ENCODE assay signal across 8 mouse cellular contexts in genomic region chr17:26937883-26938695, GRCm38 (mm10). TPM values are rescaled to one million over a fixed set of nuclear protein-coding genes. Genes with fewer than 3 reads are reported as not detected.
DNase-seq lines count a peak whose midpoint lies in the region; ATAC-seq and TF ChIP-seq lines count a peak whose summit lies in the region.

No protein-coding gene starts in this region.

- peak overlapping the region; percentile 71 for H3K9ac ChIP-seq in heart, embryonic 14.5 days (ENCODE audit: low read length)
- H3K9ac ChIP-seq in heart, postnatal 0 days (replicated peaks; ENCODE audit: low read depth, low read length): peak overlapping the region; percentile 71

- peak overlapping the region; percentile 70 to 78 for H3K4me3 ChIP-seq in heart, embryonic 14.5 days (ENCODE audit: control insufficient read depth in 1 of 2, insufficient read depth in 1 of 2, low read depth in 1 of 2, low read length in 2 of 2)
- peak overlapping the region; percentile 82 for H3K4me3 ChIP-seq in G1E (ENCODE audit: low read depth, low read length)
- peak overlapping the region; percentile 82 for H3K4me3 ChIP-seq in heart, postnatal 0 days (ENCODE audit: low read depth, low read length)
- peak overlapping the region; percentile 84 for H3K4me3 ChIP-seq in midbrain, embryonic 10.5 days

- TF ChIP-seq CTCF in G1E (IDR thresholded peaks at IDR 0.05; ENCODE audit: low read depth, low read length): no peak
- no peak for TF ChIP-seq CTCF in heart, postnatal 0 days (IDR thresholded peaks at IDR 0.05; ENCODE audit: low read depth)

- intact Hi-C loops in heart, postnatal 25 days (cut with DNase I): no loop called here

- no peak for TF ChIP-seq EP300 in heart, postnatal 0 days (IDR thresholded peaks at IDR 0.05; ENCODE audit: low read depth)

- ATAC-seq in heart, embryonic 14.5 days (ENCODE audit: insufficient number of reproducible peaks, insufficient read depth, low FRiP score, low read depth): no peak
- ATAC-seq in G1E (ENCODE audit: extremely low read depth, insufficient number of reproducible peaks, low FRiP score, poor library complexity, severe bottlenecking): no peak
- ATAC-seq in heart, postnatal 0 days (ENCODE audit: insufficient read depth, low read depth): no peak

- DNase-seq in heart, postnatal 25 days (ENCODE audit: low spot score): no peak
- DNase-seq in G1E (ENCODE audit: low spot score): no peak
- DNase-seq in heart, postnatal 0 days (ENCODE audit: low spot score): no peak
- DNase-seq in midbrain, embryonic 10.5 days (ENCODE audit: low spot score): no peak
- no peak for DNase-seq in spleen, postnatal 36 days (ENCODE audit: low spot score in 2 of 2)
- no peak for DNase-seq in layer of hippocampus, adult 11-12 months (ENCODE audit: low spot score)
- no peak for DNase-seq in frontal cortex, postnatal 36 days (ENCODE audit: low spot score in 2 of 2)

- peaks cover 19 to 36% of the 10 kb centered on the region in 2 experiments for H3K4me1 ChIP-seq in heart, embryonic 14.5 days (ENCODE audit: control insufficient read depth in 2 of 2, insufficient read depth in 2 of 2, low read length in 2 of 2)
- H3K4me1 ChIP-seq in G1E (ENCODE audit: insufficient read depth, low read depth, low read length): peaks cover 82% of the 10 kb centered on the region
- H3K4me1 ChIP-seq in heart, postnatal 0 days (ENCODE audit: control insufficient read depth, insufficient read depth): peaks cover 20% of the 10 kb centered on the region
- peaks cover 77% of the 10 kb centered on the region for H3K4me1 ChIP-seq in midbrain, embryonic 10.5 days

- no peaks in the 10 kb centered on the region for H3K9me3 ChIP-seq in heart, embryonic 14.5 days (ENCODE audit: control insufficient read depth, low read length)
- H3K9me3 ChIP-seq in G1E (replicated peaks): no peaks in the 10 kb centered on the region
- H3K9me3 ChIP-seq in heart, postnatal 0 days (replicated peaks; ENCODE audit: control insufficient read depth, low read length): no peaks in the 10 kb centered on the region
- no peaks in the 10 kb centered on the region for H3K9me3 ChIP-seq in midbrain, embryonic 10.5 days (replicated peaks)

- no peaks in the 10 kb centered on the region for H3K27me3 ChIP-seq in heart, embryonic 14.5 days (ENCODE audit: control insufficient read depth, insufficient read depth, low read length)
- H3K27me3 ChIP-seq in G1E (ENCODE audit: insufficient read depth, low read length): no peaks in the 10 kb centered on the region
- H3K27me3 ChIP-seq in heart, postnatal 0 days (ENCODE audit: control insufficient read depth, insufficient read depth, low read length): no peaks in the 10 kb centered on the region
- H3K27me3 ChIP-seq in midbrain, embryonic 10.5 days (ENCODE audit: low read depth, poor library complexity, severe bottlenecking): no peaks in the 10 kb centered on the region

- H3K27ac ChIP-seq in heart, embryonic 14.5 days (replicated peaks in 1 of 2; ENCODE audit: control insufficient read depth in 1 of 2, insufficient read depth in 1 of 2, low read depth in 2 of 2, low read length in 2 of 2): peak overlapping the region; percentile 72 to 87; a peak in 2 of 4 replicates
- peak overlapping the region; percentile 87 for H3K27ac ChIP-seq in heart, postnatal 0 days (ENCODE audit: low read depth)
- H3K27ac ChIP-seq in midbrain, embryonic 10.5 days (replicated peaks): peak overlapping the region; percentile 95

- H3K36me3 ChIP-seq in heart, embryonic 14.5 days (ENCODE audit: control insufficient read depth, insufficient read depth, low read length): peaks cover 38% of the 10 kb centered on the region
- peaks cover 48% of the 10 kb centered on the region for H3K36me3 ChIP-seq in G1E (replicated peaks)
- peaks cover 21% of the 10 kb centered on the region for H3K36me3 ChIP-seq in heart, postnatal 0 days (replicated peaks; ENCODE audit: control insufficient read depth, insufficient read depth, low read length)
- H3K36me3 ChIP-seq in midbrain, embryonic 10.5 days: peaks cover 42% of the 10 kb centered on the region

- 50% methylated on average over 16 of the region's 16 CpGs for WGBS in heart, embryonic 14.5 days
- WGBS in heart, postnatal 0 days: 51% methylated on average over 16 of the region's 16 CpGs
- WGBS in midbrain, embryonic 10.5 days: 66% methylated on average over 16 of the region's 16 CpGs

- H3K4me2 ChIP-seq in heart, embryonic 14.5 days (ENCODE audit: low read length): peak overlapping the region; percentile 76
- peak overlapping the region; percentile 97 for H3K4me2 ChIP-seq in heart, postnatal 0 days (ENCODE audit: low read depth, low read length)

RNA-seq across cellular contexts. Expression of gene Cuta, which starts 1.3 kb away (rescaled TPM):
- 156 and 173 TPM in 2 replicates for polyA plus RNA-seq in heart, embryonic 14.5 days (2014; fragmentation: Nextera tagmentation; extraction: Ambion mirVana)
- total RNA-seq in heart, postnatal 25 days (2021): 10 to 100 TPM; 91.4 to 92.5 TPM
- 319 and 371 TPM in 2 replicates for total RNA-seq in G1E (2014; fragmentation: Nextera tagmentation)
- 182 and 190 TPM in 2 replicates for total RNA-seq in G1E (2017)
- polyA plus RNA-seq in G1E (2012): 526 and 563 TPM in 2 replicates
- total RNA-seq in heart, postnatal 0 days (2014; rRNA removed; ENCODE audit: low replicate concordance): 80.2 and 107 TPM in 2 replicates
- polyA plus RNA-seq in heart, postnatal 0 days (2015; fragmentation: Nextera tagmentation; extraction: Ambion mirVana): 180 and 193 TPM in 2 replicates
- polyA plus RNA-seq in midbrain, embryonic 10.5 days (2016; fragmentation: Nextera tagmentation; extraction: Ambion mirVana): 175 and 179 TPM in 2 replicates

RNA-seq across cellular contexts. Expression of gene Syngap1, which starts 3.0 kb away (rescaled TPM):
- 1.5 TPM in 2 replicates for polyA plus RNA-seq in heart, embryonic 14.5 days (2014; fragmentation: Nextera tagmentation; extraction: Ambion mirVana)
- total RNA-seq in heart, postnatal 25 days (2021): 1 to 10 TPM; 5.3 to 5.5 TPM
- total RNA-seq in G1E (2014; fragmentation: Nextera tagmentation) (88.0 and 117 TPM in 2 replicates), G1E (2017) (7.3 and 10.2 TPM in 2 replicates)
- 22.3 and 24.1 TPM in 2 replicates for polyA plus RNA-seq in G1E (2012)
- 4.3 and 6.6 TPM in 2 replicates for total RNA-seq in heart, postnatal 0 days (2014; rRNA removed; ENCODE audit: low replicate concordance)
- 0.41 and 0.45 TPM in 2 replicates for polyA plus RNA-seq in heart, postnatal 0 days (2015; fragmentation: Nextera tagmentation; extraction: Ambion mirVana)
- 1.5 TPM in 2 replicates for polyA plus RNA-seq in midbrain, embryonic 10.5 days (2016; fragmentation: Nextera tagmentation; extraction: Ambion mirVana)

RNA-seq across cellular contexts. Expression of gene Phf1, which starts 5.2 kb away (rescaled TPM):
- polyA plus RNA-seq in heart, embryonic 14.5 days (2014; fragmentation: Nextera tagmentation; extraction: Ambion mirVana): 5.2 and 8.0 TPM in 2 replicates
- total RNA-seq in heart, postnatal 25 days (2021): 10 to 100 TPM; 10.8 to 12.3 TPM
- total RNA-seq in G1E (2014; fragmentation: Nextera tagmentation) (6.5 and 8.4 TPM in 2 replicates), G1E (2017) (7.3 and 7.4 TPM in 2 replicates)
- 21.6 and 21.7 TPM in 2 replicates for polyA plus RNA-seq in G1E (2012)
- total RNA-seq in heart, postnatal 0 days (2014; rRNA removed; ENCODE audit: low replicate concordance): 13.7 and 16.3 TPM in 2 replicates
- 6.3 and 7.2 TPM in 2 replicates for polyA plus RNA-seq in heart, postnatal 0 days (2015; fragmentation: Nextera tagmentation; extraction: Ambion mirVana)
- polyA plus RNA-seq in midbrain, embryonic 10.5 days (2016; fragmentation: Nextera tagmentation; extraction: Ambion mirVana): 3.1 and 4.7 TPM in 2 replicates

RNA-seq across cellular contexts. Expression of gene Kifc5b, which starts 21.2 kb away (rescaled TPM):
- 4.2 and 5.0 TPM in 2 replicates for polyA plus RNA-seq in heart, embryonic 14.5 days (2014; fragmentation: Nextera tagmentation; extraction: Ambion mirVana)
- total RNA-seq in heart, postnatal 25 days (2021): under 1 TPM; 0.44 to 0.48 TPM
- 17.1 and 23.0 TPM in 2 replicates for total RNA-seq in G1E (2014; fragmentation: Nextera tagmentation)
- 15.0 and 15.7 TPM in 2 replicates for total RNA-seq in G1E (2017)
- 30.1 and 36.1 TPM in 2 replicates for polyA plus RNA-seq in G1E (2012)
- total RNA-seq in heart, postnatal 0 days (2014; rRNA removed; ENCODE audit: low replicate concordance): 4.5 and 4.8 TPM in 2 replicates
- 0.93 and 1.5 TPM in 2 replicates for polyA plus RNA-seq in heart, postnatal 0 days (2015; fragmentation: Nextera tagmentation; extraction: Ambion mirVana)
- polyA plus RNA-seq in midbrain, embryonic 10.5 days (2016; fragmentation: Nextera tagmentation; extraction: Ambion mirVana): 10.6 and 12.1 TPM in 2 replicates

RNA-seq across cellular contexts. Expression of gene Zbtb9, which starts 34.9 kb away (rescaled TPM):
- 6.8 TPM in 2 replicates for polyA plus RNA-seq in heart, embryonic 14.5 days (2014; fragmentation: Nextera tagmentation; extraction: Ambion mirVana)
- 1 to 10 TPM; 2.9 to 3.8 TPM for total RNA-seq in heart, postnatal 25 days (2021)
- total RNA-seq in G1E (2014; fragmentation: Nextera tagmentation) (3.6 and 4.4 TPM in 2 replicates), G1E (2017) (25.6 and 27.5 TPM in 2 replicates)
- 10.9 and 11.1 TPM in 2 replicates for polyA plus RNA-seq in G1E (2012)
- 4.0 and 10.9 TPM in 2 replicates for total RNA-seq in heart, postnatal 0 days (2014; rRNA removed; ENCODE audit: low replicate concordance)
- 5.0 and 5.4 TPM in 2 replicates for polyA plus RNA-seq in heart, postnatal 0 days (2015; fragmentation: Nextera tagmentation; extraction: Ambion mirVana)
- 18.6 and 18.8 TPM in 2 replicates for polyA plus RNA-seq in midbrain, embryonic 10.5 days (2016; fragmentation: Nextera tagmentation; extraction: Ambion mirVana)
